Mouse (Mus musculus) hindbrain, embryonic 10.5 days (tissue): Measurements from ENCODE around the gene Fbxo47. TPM values are rescaled to one million over a fixed set of nuclear protein-coding genes. Genes with fewer than 3 reads are reported as not detected.
"Not testable (repeated sequence)": the region's sequence is repeated elsewhere in the genome, so short reads cannot be mapped to it uniquely, and the experiment has no call there.

Experiments
- DNase-seq: peaks from one replicate; pipeline ENCODE4 v3.0.0-alpha.2; 2017; ENCODE audit warnings: low spot score
- H3K27ac ChIP-seq: fragments of 300-500 bp; sonication (generic); 2 replicates; pipeline ENCODE4 v1.5.1; 2016; ENCODE audit warnings: mild to moderate bottlenecking, moderate library complexity
- H3K27me3 ChIP-seq: fragments of 300-500 bp; sonication (generic); 2 replicates; pipeline ENCODE4 v1.6.1; 2016; ENCODE audit warnings: mild to moderate bottlenecking; ENCODE audit not compliant: poor library complexity, insufficient read depth, severe bottlenecking
- H3K36me3 ChIP-seq: fragments of 300-500 bp; sonication (generic); 2 replicates; pipeline ENCODE4 v1.6.1; 2016; ENCODE audit warnings: mild to moderate bottlenecking, moderate library complexity
- H3K4me1 ChIP-seq: fragments of 300-500 bp; sonication (generic); replicated peaks from 2 replicates; pipeline ENCODE4 v1.6.1; 2016; ENCODE audit warnings: mild to moderate bottlenecking
- H3K4me3 ChIP-seq: fragments of 300-500 bp; sonication (generic); 2 replicates; pipeline ENCODE4 v1.5.1; 2016; ENCODE audit warnings: mild to moderate bottlenecking, moderate library complexity
- H3K9me3 ChIP-seq: fragments of 300-500 bp; sonication (generic); 2 replicates; pipeline ENCODE4 v1.6.1; 2016; ENCODE audit warnings: mild to moderate bottlenecking, moderate library complexity
- WGBS: fragments of 180-500 bp; shearing (Covaris S2); methylation state at CpG from one replicate; pipeline ENCODE4 v1.1.7; 2016; 5-methylcytosine and 5-hydroxymethylcytosine counted together
- polyA plus RNA-seq: library from polyadenylated mRNA; unstranded; fragments of >200 nt; fragmentation: Nextera tagmentation; extraction: Ambion mirVana; gene quantifications from 2 replicates; pipeline ENCODE4 v1.2.1, GENCODE M21; 2016

The Fbxo47 gene
- polyA plus RNA-seq, 1 experiment from 2014 or later: 1.0 TPM

GRCm38 (mm10) chr11:97904801-97905200 lies 20.8 kb upstream of the Fbxo47 start:
- Histone ChIP-seq H3K9me3 (no peaks in the 10 kb centered on the region), H3K4me1 (no peaks in the 10 kb centered on the region), H3K27ac (no peak overlapping the region), H3K4me3 (no peak overlapping the region), H3K27me3 (no peaks in the 10 kb centered on the region), H3K36me3 (no peaks in the 10 kb centered on the region)
- DNase-seq: no peak
- 90% methylated on average over 13 of the region's 13 CpGs for WGBS

GRCm38 (mm10) chr11:97901806-97902205 lies 17.9 kb upstream of the Fbxo47 start:
- Histone ChIP-seq H3K27ac (no peak overlapping the region), H3K4me1 (no peaks in the 10 kb centered on the region), H3K4me3 (no peak overlapping the region), H3K36me3 (no peaks in the 10 kb centered on the region), H3K9me3 (no peaks in the 10 kb centered on the region), H3K27me3 (no peaks in the 10 kb centered on the region)
- no peak for DNase-seq
- 86% methylated on average over 6 of the region's 6 CpGs for WGBS

GRCm38 (mm10) chr11:97899822-97900221 lies 15.9 kb upstream of the Fbxo47 start:
- DNase-seq: peak; percentile 80
- no peak overlapping the region for H3K27ac ChIP-seq
- 18% methylated on average over 2 of the region's 2 CpGs for WGBS
- no peak overlapping the region for H3K4me3 ChIP-seq
- H3K27me3 ChIP-seq: no peaks in the 10 kb centered on the region
- no peaks in the 10 kb centered on the region for H3K36me3 ChIP-seq
- no peaks in the 10 kb centered on the region for H3K9me3 ChIP-seq
- no peaks in the 10 kb centered on the region for H3K4me1 ChIP-seq

- DNase-seq: no peak
- no peak overlapping the region for H3K27ac ChIP-seq
- H3K4me1 ChIP-seq: no peaks in the 10 kb centered on the region
- WGBS: 83% methylated on average over 3 of the region's 3 CpGs
- H3K4me3 ChIP-seq: no peak overlapping the region
- H3K27me3 ChIP-seq: no peaks in the 10 kb centered on the region
- no peaks in the 10 kb centered on the region for H3K9me3 ChIP-seq
- no peaks in the 10 kb centered on the region for H3K36me3 ChIP-seq
Observed at GRCm38 (mm10) chr11:97897568-97898185, 13.7 kb upstream of the Fbxo47 start.

- WGBS: 79% methylated on average over 4 of the region's 4 CpGs
- no peaks in the 10 kb centered on the region for H3K4me1 ChIP-seq
- H3K9me3 ChIP-seq: no peaks in the 10 kb centered on the region
- H3K36me3 ChIP-seq: no peaks in the 10 kb centered on the region
- H3K27me3 ChIP-seq: no peaks in the 10 kb centered on the region
- no peak overlapping the region for H3K27ac ChIP-seq
- H3K4me3 ChIP-seq: no peak overlapping the region
- no peak for DNase-seq
Observed at GRCm38 (mm10) chr11:97896655-97897054, 12.7 kb upstream of the Fbxo47 start.

- no peaks in the 10 kb centered on the region for H3K9me3 ChIP-seq
- no peak overlapping the region for H3K27ac ChIP-seq
- H3K36me3 ChIP-seq: no peaks in the 10 kb centered on the region
- no peaks in the 10 kb centered on the region for H3K27me3 ChIP-seq
- 78% methylated on average over 5 of the region's 5 CpGs for WGBS
- DNase-seq: no peak
- no peaks in the 10 kb centered on the region for H3K4me1 ChIP-seq
- no peak overlapping the region for H3K4me3 ChIP-seq
Observed at GRCm38 (mm10) chr11:97891821-97892220, 7.9 kb upstream of the Fbxo47 start.

GRCm38 (mm10) chr11:97885296-97885915 lies 1.5 kb upstream of the Fbxo47 start:
- Histone ChIP-seq H3K27ac (no peak overlapping the region), H3K9me3 (no peaks in the 10 kb centered on the region), H3K4me1 (0 out of 2 replicates have a peak, but pooled peaks cover 7% of the 10 kb centered on the region), H3K27me3 (no peaks in the 10 kb centered on the region), H3K36me3 (no peaks in the 10 kb centered on the region), H3K4me3 (peak overlapping the region; percentile 64; the same call in 1 of the 2 replicates)
- no peak for DNase-seq
- 94% methylated on average over 2 of the region's 2 CpGs for WGBS

GRCm38 (mm10) chr11:97884601-97885185 lies 739 bp upstream of the Fbxo47 start:
- Histone ChIP-seq H3K4me1 (0 out of 2 replicates have a peak, but pooled peaks cover 7% of the 10 kb centered on the region), H3K27me3 (no peaks in the 10 kb centered on the region), H3K9me3 (no peaks in the 10 kb centered on the region), H3K36me3 (no peaks in the 10 kb centered on the region), H3K4me3 (peak overlapping the region; percentile 64), H3K27ac (peak overlapping the region; percentile 90)
- 30% methylated on average over 7 of the region's 7 CpGs for WGBS
- DNase-seq: no peak

- no peaks in the 10 kb centered on the region for H3K27me3 ChIP-seq
- H3K36me3 ChIP-seq: no peaks in the 10 kb centered on the region
- DNase-seq: peak; percentile 73
- H3K27ac ChIP-seq: peak overlapping the region; percentile 90
- WGBS: 5% methylated on average over 26 of the region's 26 CpGs
- H3K4me3 ChIP-seq: peak overlapping the region; percentile 64
- H3K9me3 ChIP-seq: no peaks in the 10 kb centered on the region
- H3K4me1 ChIP-seq: 0 out of 2 replicates have a peak, but pooled peaks cover 7% of the 10 kb centered on the region
Observed at GRCm38 (mm10) chr11:97883542-97883917, 424 bp downstream of the Fbxo47 start.

GRCm38 (mm10) chr11:97880362-97880761 lies 3.6 kb downstream of the Fbxo47 start:
- Histone ChIP-seq H3K4me3 (no peak overlapping the region), H3K36me3 (no peaks in the 10 kb centered on the region), H3K4me1 (0 out of 2 replicates have a peak, but pooled peaks cover 7% of the 10 kb centered on the region), H3K27ac (no peak overlapping the region), H3K27me3 (no peaks in the 10 kb centered on the region), H3K9me3 (no peaks in the 10 kb centered on the region)
- 95% methylated on average over 4 of the region's 4 CpGs for WGBS
- DNase-seq: no peak

- Histone ChIP-seq H3K4me1 (no peaks in the 10 kb centered on the region), H3K9me3 (no peaks in the 10 kb centered on the region), H3K36me3 (no peaks in the 10 kb centered on the region), H3K4me3 (no peak overlapping the region), H3K27me3 (no peaks in the 10 kb centered on the region), H3K27ac (no peak overlapping the region)
- DNase-seq: no peak
- WGBS: 88% methylated on average over 2 of the region's 2 CpGs
Observed at GRCm38 (mm10) chr11:97877341-97877740, 6.6 kb downstream of the Fbxo47 start.

- H3K36me3 ChIP-seq: no peaks in the 10 kb centered on the region
- no peaks in the 10 kb centered on the region for H3K9me3 ChIP-seq
- no peaks in the 10 kb centered on the region for H3K4me1 ChIP-seq
- H3K27me3 ChIP-seq: no peaks in the 10 kb centered on the region
- DNase-seq: no peak
- WGBS: 87% methylated on average over 1 of the region's 1 CpGs
- H3K27ac ChIP-seq: no peak overlapping the region
- H3K4me3 ChIP-seq: no peak overlapping the region
Observed at GRCm38 (mm10) chr11:97874396-97874795, 9.6 kb downstream of the Fbxo47 start.

- not testable (repeated sequence) for H3K27ac ChIP-seq, H3K36me3 ChIP-seq, H3K9me3 ChIP-seq, H3K27me3 ChIP-seq, DNase-seq, H3K4me1 ChIP-seq, H3K4me3 ChIP-seq
- WGBS: 80% methylated on average over 5 of the region's 5 CpGs
Observed at GRCm38 (mm10) chr11:97872378-97872777, 11.6 kb downstream of the Fbxo47 start.
